Mouse (Mus musculus) liver, embryonic 12.5 days (tissue): ENCODE measurements around the gene Tmem184a. TPM values are rescaled to one million over a fixed set of nuclear protein-coding genes. Genes with fewer than 3 reads are reported as not detected.

Experiments used
- microRNA-seq: library from miRNA; unstranded; fragments of <30 nt; microRNA quantifications from one replicate; pipeline ENCODE4, GENCODE M21; 2017
- polyA plus RNA-seq: library from polyadenylated mRNA; unstranded; fragments of >200 nt; fragmentation: Nextera tagmentation; extraction: Ambion mirVana; gene quantifications from 2 replicates; pipeline ENCODE4 v1.2.1, GENCODE M21; 2016

Gene Tmem184a
- polyA plus RNA-seq, 1 experiment from 2014 or later: 1.6 TPM

Small RNA genes within 50 kb of the gene (microRNA-seq; reads per million reads assigned to microRNA genes)
- gene Mir7037: not detected

Other genes with a start within 250 kb of the Tmem184a start
- 15.5 and 18.3 TPM in 2 replicates for gene Micall2, start 83.6 kb downstream of the Tmem184a start, polyA plus RNA-seq
- gene Ints1, start 44.2 kb downstream of the Tmem184a start, polyA plus RNA-seq: 21.8 and 23.3 TPM in 2 replicates
- gene Mafk, start 28.4 kb downstream of the Tmem184a start, polyA plus RNA-seq: 47.7 and 48.9 TPM in 2 replicates
- gene Gm26938, start 6.5 kb upstream of the Tmem184a start, polyA plus RNA-seq: not detected in 2 replicates
- gene Psmg3, start 7.0 kb upstream of the Tmem184a start, polyA plus RNA-seq: 75.6 and 80.9 TPM in 2 replicates
- gene Elfn1, start 88.0 kb upstream of the Tmem184a start, polyA plus RNA-seq: 0.05 and 0.14 TPM in 2 replicates